Mouse (Mus musculus) stomach, embryonic 15.5 days (tissue): Measurements from ENCODE around the gene Rabif. TPM values are rescaled to one million over a fixed set of nuclear protein-coding genes. Genes with fewer than 3 reads are reported as not detected.

Experiments
- ATAC-seq: fragments of 200-750 bp; cut with Nextera tagmentation; 2 replicates; pipeline ENCODE4 v1.8.0; 2017; ENCODE audit warnings: low read depth, moderate number of reproducible peaks, moderate TSS enrichment; ENCODE audit not compliant: insufficient read depth, low FRiP score
- H3K27ac ChIP-seq: fragments of 300-500 bp; sonication (generic); 2 replicates; pipeline ENCODE4 v1.5.1; 2015; ENCODE audit warnings: mild to moderate bottlenecking, inconsistent platforms
- H3K27me3 ChIP-seq: fragments of 300-500 bp; sonication (generic); replicated peaks from 2 replicates; pipeline ENCODE4 v1.6.1; 2015; ENCODE audit warnings: inconsistent platforms
- H3K36me3 ChIP-seq: fragments of 300-500 bp; sonication (generic); 2 replicates; pipeline ENCODE4 v1.6.1; 2015; ENCODE audit warnings: inconsistent platforms
- H3K4me1 ChIP-seq: fragments of 300-500 bp; sonication (generic); 2 replicates; pipeline ENCODE4 v1.6.1; 2015; ENCODE audit warnings: inconsistent platforms
- H3K4me2 ChIP-seq: fragments of 300-500 bp; sonication (generic); 2 replicates; pipeline ENCODE4 v1.6.1; 2015; ENCODE audit warnings: mild to moderate bottlenecking, inconsistent platforms
- H3K4me3 ChIP-seq: fragments of 300-500 bp; sonication (generic); replicated peaks from 2 replicates; pipeline ENCODE4 v1.5.1; 2015; ENCODE audit warnings: inconsistent platforms
- H3K9ac ChIP-seq: fragments of 300-500 bp; sonication (generic); 2 replicates; pipeline ENCODE4 v1.6.1; 2015; ENCODE audit warnings: inconsistent platforms
- H3K9me3 ChIP-seq: fragments of 300-500 bp; sonication (generic); 2 replicates; pipeline ENCODE4 v1.6.1; 2016; ENCODE audit warnings: inconsistent platforms
- WGBS: fragments of 180-500 bp; shearing (Covaris S2); methylation state at CpG from one replicate; pipeline ENCODE4 v1.1.7; 2015; 5-methylcytosine and 5-hydroxymethylcytosine counted together
- polyA plus RNA-seq: library from polyadenylated mRNA; unstranded; fragments of >200 nt; fragmentation: Nextera tagmentation; extraction: Ambion mirVana; gene quantifications from 2 replicates; pipeline ENCODE4 v1.2.1, GENCODE M21; 2015

The Rabif gene
- polyA plus RNA-seq, 1 experiment from 2014 or later, result 37.2 TPM

GRCm38 (mm10) chr1:134490903-134491801 lies 3.3 kb upstream of the Rabif start:
- H3K27me3 ChIP-seq, result no peaks in the 10 kb centered on the region
- ATAC-seq, result no peak
- H3K4me3 ChIP-seq, result no peak overlapping the region
- no peak overlapping the region for H3K9ac ChIP-seq
- H3K27ac ChIP-seq, result no peak overlapping the region
- WGBS, result 86% methylated on average over 6 of the region's 6 CpGs
- H3K36me3 ChIP-seq, result peaks cover 21% of the 10 kb centered on the region
- peaks cover 7% of the 10 kb centered on the region; the same call in 1 of the 2 replicates for H3K4me1 ChIP-seq
- no peak overlapping the region for H3K4me2 ChIP-seq
- H3K9me3 ChIP-seq, result no peaks in the 10 kb centered on the region

- Histone ChIP-seq H3K9me3 (no peaks in the 10 kb centered on the region), H3K4me3 (no peak overlapping the region), H3K4me2 (no peak overlapping the region), H3K27me3 (no peaks in the 10 kb centered on the region), H3K27ac (no peak overlapping the region), H3K9ac (no peak overlapping the region), H3K36me3 (peaks cover 21% of the 10 kb centered on the region), H3K4me1 (peaks cover 9% of the 10 kb centered on the region; the same call in 1 of the 2 replicates)
- ATAC-seq, result no peak
- WGBS, result 79% methylated on average over 7 of the region's 7 CpGs
Measured at GRCm38 (mm10) chr1:134492276-134492675, 2.2 kb upstream of the Rabif start.

GRCm38 (mm10) chr1:134493496-134493895 lies 952 bp upstream of the Rabif start:
- Histone ChIP-seq H3K27ac (no peak overlapping the region), H3K4me3 (no peak overlapping the region), H3K9ac (no peak overlapping the region), H3K4me1 (peaks cover 9% of the 10 kb centered on the region; the same call in 1 of the 2 replicates), H3K27me3 (no peaks in the 10 kb centered on the region), H3K4me2 (no peak overlapping the region), H3K9me3 (no peaks in the 10 kb centered on the region), H3K36me3 (peaks cover 19% of the 10 kb centered on the region)
- no peak for ATAC-seq
- 84% methylated on average over 2 of the region's 2 CpGs for WGBS

- 17% methylated on average over 5 of the region's 5 CpGs for WGBS
- peak overlapping the region; percentile 75 for H3K4me3 ChIP-seq
- H3K4me1 ChIP-seq, result peaks cover 9% of the 10 kb centered on the region; the same call in 1 of the 2 replicates
- no peaks in the 10 kb centered on the region for H3K9me3 ChIP-seq
- peaks cover 14% of the 10 kb centered on the region for H3K36me3 ChIP-seq
- H3K9ac ChIP-seq, result no peak overlapping the region; the same call in 1 of the 2 replicates
- ATAC-seq, result no peak
- peak overlapping the region; percentile 97 for H3K27ac ChIP-seq
- peak overlapping the region; percentile 68 for H3K4me2 ChIP-seq
- H3K27me3 ChIP-seq, result no peaks in the 10 kb centered on the region
Measured at GRCm38 (mm10) chr1:134493956-134494355, 492 bp upstream of the Rabif start.

- Histone ChIP-seq H3K9me3 (no peaks in the 10 kb centered on the region), H3K36me3 (0 out of 2 replicates have a peak, but pooled peaks cover 2% of the 10 kb centered on the region), H3K4me3 (peak overlapping the region; percentile 75), H3K4me1 (peaks cover 9% of the 10 kb centered on the region; the same call in 1 of the 2 replicates), H3K4me2 (peak overlapping the region; percentile 68), H3K27me3 (no peaks in the 10 kb centered on the region), H3K27ac (peak overlapping the region; percentile 97), H3K9ac (peak overlapping the region; percentile 56; the same call in 1 of the 2 replicates)
- ATAC-seq, result no peak
- 19% methylated on average over 5 of the region's 5 CpGs for WGBS
Measured at GRCm38 (mm10) chr1:134495216-134495539, 730 bp downstream of the Rabif start.

GRCm38 (mm10) chr1:134495991-134496390 lies 1.5 kb downstream of the Rabif start:
- H3K9ac ChIP-seq, result no peak overlapping the region
- no peaks in the 10 kb centered on the region for H3K36me3 ChIP-seq
- peaks cover 9% of the 10 kb centered on the region; the same call in 1 of the 2 replicates for H3K4me1 ChIP-seq
- 71% methylated on average over 10 of the region's 10 CpGs for WGBS
- H3K4me2 ChIP-seq, result peak overlapping the region; percentile 68
- no peak for ATAC-seq
- H3K4me3 ChIP-seq, result peak overlapping the region; percentile 75
- H3K27ac ChIP-seq, result 0 out of 2 replicates have a peak overlapping the region, but pooled peaks have one; percentile 7
- no peaks in the 10 kb centered on the region for H3K27me3 ChIP-seq
- H3K9me3 ChIP-seq, result no peaks in the 10 kb centered on the region

GRCm38 (mm10) chr1:134500916-134501315 lies 6.5 kb downstream of the Rabif start:
- H3K4me3 ChIP-seq, result no peak overlapping the region
- WGBS, result 88% methylated on average over 1 of the region's 1 CpGs
- no peaks in the 10 kb centered on the region for H3K9me3 ChIP-seq
- peaks cover 5% of the 10 kb centered on the region; the same call in 1 of the 2 replicates for H3K36me3 ChIP-seq
- H3K4me1 ChIP-seq, result peaks cover 4% of the 10 kb centered on the region; the same call in 1 of the 2 replicates
- no peak overlapping the region for H3K27ac ChIP-seq
- no peak for ATAC-seq
- H3K9ac ChIP-seq, result no peak overlapping the region
- no peak overlapping the region for H3K4me2 ChIP-seq
- H3K27me3 ChIP-seq, result no peaks in the 10 kb centered on the region

GRCm38 (mm10) chr1:134506201-134506600 lies 11.8 kb downstream of the Rabif start:
- Histone ChIP-seq H3K4me1 (no peaks in the 10 kb centered on the region), H3K27ac (no peak overlapping the region), H3K9ac (no peak overlapping the region), H3K4me3 (no peak overlapping the region), H3K4me2 (no peak overlapping the region), H3K9me3 (no peaks in the 10 kb centered on the region), H3K36me3 (peaks cover 27% of the 10 kb centered on the region), H3K27me3 (no peaks in the 10 kb centered on the region)
- 86% methylated on average over 8 of the region's 8 CpGs for WGBS
- ATAC-seq, result no peak

GRCm38 (mm10) chr1:134510018-134510417 lies 15.6 kb downstream of the Rabif start:
- 46% methylated on average over 7 of the region's 7 CpGs for WGBS
- H3K27me3 ChIP-seq, result no peaks in the 10 kb centered on the region
- H3K4me1 ChIP-seq, result 0 out of 2 replicates have a peak, but pooled peaks cover 8% of the 10 kb centered on the region
- H3K36me3 ChIP-seq, result peaks cover 22% of the 10 kb centered on the region
- H3K4me2 ChIP-seq, result no peak overlapping the region
- no peak for ATAC-seq
- H3K27ac ChIP-seq, result no peak overlapping the region
- H3K9ac ChIP-seq, result no peak overlapping the region
- H3K9me3 ChIP-seq, result no peaks in the 10 kb centered on the region
- no peak overlapping the region for H3K4me3 ChIP-seq

GRCm38 (mm10) chr1:134512183-134512582 lies 17.7 kb downstream of the Rabif start:
- Histone ChIP-seq H3K4me2 (no peak overlapping the region), H3K36me3 (peaks cover 11% of the 10 kb centered on the region), H3K4me1 (peaks cover 18% of the 10 kb centered on the region), H3K27me3 (no peaks in the 10 kb centered on the region), H3K9ac (no peak overlapping the region), H3K9me3 (no peaks in the 10 kb centered on the region), H3K4me3 (no peak overlapping the region), H3K27ac (no peak overlapping the region)
- no peak for ATAC-seq
- 55% methylated on average over 4 of the region's 4 CpGs for WGBS

- Histone ChIP-seq H3K4me2 (no peak overlapping the region), H3K27me3 (no peaks in the 10 kb centered on the region), H3K9me3 (no peaks in the 10 kb centered on the region), H3K36me3 (peaks cover 8% of the 10 kb centered on the region), H3K4me3 (no peak overlapping the region), H3K27ac (no peak overlapping the region), H3K9ac (no peak overlapping the region), H3K4me1 (peaks cover 18% of the 10 kb centered on the region)
- ATAC-seq, result no peak
- 52% methylated on average over 6 of the region's 6 CpGs for WGBS
Measured at GRCm38 (mm10) chr1:134512584-134512983, 18.1 kb downstream of the Rabif start.

- peak overlapping the region; percentile 67 for H3K27ac ChIP-seq
- 3% methylated on average over 38 of the region's 38 CpGs for WGBS
- H3K4me2 ChIP-seq, result peak overlapping the region; percentile 76
Measured at GRCm38 (mm10) chr1:134513312-134513860, 18.9 kb downstream of the Rabif start.

More at GRCm38 (mm10) chr1:134513312-134513860, 18.9 kb downstream of the Rabif start:
- Histone ChIP-seq H3K9ac (peak overlapping the region; percentile 14; the same call in 1 of the 2 replicates), H3K4me1 (peaks cover 18% of the 10 kb centered on the region), H3K9me3 (no peaks in the 10 kb centered on the region), H3K27me3 (no peaks in the 10 kb centered on the region), H3K4me3 (peak overlapping the region; percentile 45), H3K36me3 (peaks cover under 1% of the 10 kb centered on the region; the same call in 1 of the 2 replicates)
- ATAC-seq, result peak; percentile 85
